ENCODE assay signal across 8 mouse cellular contexts in genomic region chr6:114921632-114922354, GRCm38 (mm10). TPM values are rescaled to one million over a fixed set of nuclear protein-coding genes. Genes with fewer than 3 reads are reported as not detected.
A peak's percentile ranks its signal among the peaks of the same experiment; 100 is the strongest.
DNase-seq lines count a peak whose midpoint lies in the region; ATAC-seq lines count a peak whose summit lies in the region.

No protein-coding gene starts in this region.

- peak overlapping the region; percentile 75 for H3K4me3 ChIP-seq in embryonic facial prominence, embryonic 12.5 days
- peak overlapping the region; percentile 73 for H3K4me3 ChIP-seq in limb, embryonic 12.5 days (replicated peaks)
- peak overlapping the region; percentile 66 for H3K4me3 ChIP-seq in midbrain, embryonic 13.5 days (replicated peaks)

- no peaks in the 10 kb centered on the region for H3K36me3 ChIP-seq in embryonic facial prominence, embryonic 12.5 days
- H3K36me3 ChIP-seq in limb, embryonic 12.5 days = no peaks in the 10 kb centered on the region; the same call in 1 of the 2 replicates
- no peaks in the 10 kb centered on the region for H3K36me3 ChIP-seq in midbrain, embryonic 13.5 days

- 2% methylated on average over 15 of the region's 15 CpGs for WGBS in embryonic facial prominence, embryonic 12.5 days
- WGBS in limb, embryonic 12.5 days = 4% methylated on average over 15 of the region's 15 CpGs
- 4% methylated on average over 15 of the region's 15 CpGs for WGBS in midbrain, embryonic 13.5 days

- no peaks in the 10 kb centered on the region for H3K27me3 ChIP-seq in embryonic facial prominence, embryonic 12.5 days
- H3K27me3 ChIP-seq in limb, embryonic 12.5 days = no peaks in the 10 kb centered on the region
- H3K27me3 ChIP-seq in midbrain, embryonic 13.5 days = no peaks in the 10 kb centered on the region

- H3K4me1 ChIP-seq in embryonic facial prominence, embryonic 12.5 days = peaks cover 32% of the 10 kb centered on the region
- peaks cover 39% of the 10 kb centered on the region for H3K4me1 ChIP-seq in limb, embryonic 12.5 days (replicated peaks)
- peaks cover 45% of the 10 kb centered on the region for H3K4me1 ChIP-seq in midbrain, embryonic 13.5 days (replicated peaks)

- H3K9ac ChIP-seq in embryonic facial prominence, embryonic 12.5 days = peak overlapping the region; percentile 91
- H3K9ac ChIP-seq in limb, embryonic 12.5 days (replicated peaks) = peak overlapping the region; percentile 84
- H3K9ac ChIP-seq in midbrain, embryonic 13.5 days (replicated peaks) = peak overlapping the region; percentile 80

- peak; percentile 73 for ATAC-seq in activated CD4-positive, CD25-positive, alpha-beta regulatory T cell, adult 4 months
- peak; percentile 95 for ATAC-seq in embryonic facial prominence, embryonic 12.5 days (ENCODE audit: insufficient number of reproducible peaks, insufficient read depth, low FRiP score, low TSS enrichment)
- peak; percentile 90 for ATAC-seq in limb, embryonic 12.5 days (ENCODE audit: insufficient number of reproducible peaks, insufficient read depth, low FRiP score, low TSS enrichment, low read depth)
- peak; percentile 95 for ATAC-seq in midbrain, embryonic 13.5 days

- DNase-seq in heart, adult 18-20 months = peak; percentile 90 to 97
- peak; percentile 87 for DNase-seq in kidney, adult 18-20 months
- peak; percentile 93 for DNase-seq in skeletal muscle tissue, adult 2 months (ENCODE audit: low read depth, low spot score)
- DNase-seq in yolk sac, embryonic 10.5 days (ENCODE audit: low spot score) = peak; percentile 86

- H3K4me2 ChIP-seq in embryonic facial prominence, embryonic 12.5 days (replicated peaks) = peak overlapping the region; percentile 76
- peak overlapping the region; percentile 70 for H3K4me2 ChIP-seq in limb, embryonic 12.5 days
- peak overlapping the region; percentile 77 for H3K4me2 ChIP-seq in midbrain, embryonic 13.5 days (replicated peaks)

- H3K9me3 ChIP-seq in embryonic facial prominence, embryonic 12.5 days = 0 out of 2 replicates have a peak, but pooled peaks cover under 1% of the 10 kb centered on the region
- peaks cover under 1% of the 10 kb centered on the region; the same call in 1 of the 2 replicates for H3K9me3 ChIP-seq in limb, embryonic 12.5 days
- H3K9me3 ChIP-seq in midbrain, embryonic 13.5 days = no peaks in the 10 kb centered on the region

- peak overlapping the region; percentile 86 for H3K27ac ChIP-seq in embryonic facial prominence, embryonic 12.5 days
- H3K27ac ChIP-seq in limb, embryonic 12.5 days = peak overlapping the region; percentile 94
- H3K27ac ChIP-seq in midbrain, embryonic 13.5 days = peak overlapping the region; percentile 66

RNA-seq across cellular contexts. Expression of gene Vgll4, which starts 48.0 kb away (rescaled TPM):
- 100 to 1,000 TPM in 1 of 2 experiments, 10 to 100 TPM in 1; 95.8 to 109 TPM for polyA plus RNA-seq in activated CD4-positive, CD25-positive, alpha-beta regulatory T cell, adult 4 months (2017; shearing (Covaris generic))
- polyA plus RNA-seq in embryonic facial prominence, embryonic 12.5 days (2016; fragmentation: Nextera tagmentation; extraction: Ambion mirVana) = 135 and 136 TPM in 2 replicates
- total RNA-seq in heart, adult 18-20 months (2021) = 10 to 100 TPM; 20.4 to 22.9 TPM
- 146 and 156 TPM in 2 replicates for polyA plus RNA-seq in limb, embryonic 12.5 days (2016; fragmentation: Nextera tagmentation; extraction: Ambion mirVana)
- polyA plus RNA-seq in midbrain, embryonic 13.5 days (2015; fragmentation: Nextera tagmentation; extraction: Ambion mirVana) = 62.4 and 66.2 TPM in 2 replicates

Comparison
In these comparisons a context has a peak if more than half of its experiments do, and no peak if none do; other contexts are left out.
1. Peak in every context shown above with its lines: DNase-seq, ATAC-seq, H3K4me3 ChIP-seq and H3K27ac ChIP-seq.